Mouse (Mus musculus): ENCODE results near the gene Nfic. TPM values are rescaled to one million over a fixed set of nuclear protein-coding genes. Genes with fewer than 3 reads are reported as not detected.

Nfic gene
- polyA plus RNA-seq, 1 experiment from 2014 or later, result 21.1 TPM

DNA sequence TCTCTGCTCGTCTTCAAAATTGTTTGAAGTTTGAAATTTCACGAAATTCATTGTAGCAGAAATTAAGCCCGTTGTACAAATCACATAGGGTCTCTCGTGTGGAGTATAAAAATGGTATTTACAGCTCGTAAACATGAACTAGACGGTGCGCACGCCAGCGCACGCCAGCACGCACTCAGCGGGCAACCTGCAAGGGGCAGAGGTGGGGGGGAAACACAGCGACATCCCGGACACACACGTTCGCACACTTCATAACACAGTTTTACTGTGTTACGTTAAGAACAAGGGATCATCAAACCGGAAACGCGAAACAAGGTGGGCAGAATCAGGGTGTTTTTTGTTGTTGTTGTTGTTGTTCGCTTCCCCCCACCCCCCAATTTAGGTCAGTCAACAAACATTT, 4.0 kb upstream of the Nfic start:
- peaks cover 80% of the 10 kb centered on the region for H3K27me3 ChIP-seq (ENCODE audit: insufficient read depth, low read length)
- WGBS (ENCODE audit: insufficient replicate concordance), result 62% methylated on average over 21 of the region's 21 CpGs
- no peak for TF ChIP-seq EP300 (IDR thresholded peaks at IDR 0.05; ENCODE audit: low read depth)
- no peak for TF ChIP-seq CTCF (IDR thresholded peaks at IDR 0.05; ENCODE audit: low read depth)

DNA sequence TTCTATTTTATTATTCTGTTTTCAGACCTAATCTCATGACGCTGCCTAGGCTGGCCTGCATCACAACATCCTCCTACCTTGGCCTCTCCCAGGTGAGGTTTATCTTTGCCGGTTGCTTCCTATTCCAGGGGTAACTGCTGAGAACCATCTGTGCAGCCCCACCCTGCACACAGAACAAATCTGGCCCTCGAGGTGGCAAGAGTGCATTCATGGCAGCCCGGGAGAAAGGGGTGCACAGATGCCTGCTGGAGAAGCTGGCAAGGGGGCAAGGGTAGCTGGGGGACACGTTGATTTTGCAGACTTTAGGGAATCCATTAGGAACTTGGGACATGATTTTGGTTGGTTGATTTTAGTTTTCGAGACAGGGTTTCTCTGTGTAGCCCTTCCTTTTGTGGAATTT, 2.8 kb upstream of the Nfic start:
- DNase-seq, result no peak
- H3K9me3 ChIP-seq (ENCODE audit: low read length), result no peaks in the 10 kb centered on the region
- WGBS (ENCODE audit: insufficient replicate concordance), result 66% methylated on average over 6 of the region's 6 CpGs
- no peak overlapping the region for H3K27ac ChIP-seq (ENCODE audit: low read depth)
- H3K27me3 ChIP-seq (ENCODE audit: insufficient read depth, low read length), result peaks cover 78% of the 10 kb centered on the region
- no peak overlapping the region for H3K9ac ChIP-seq (replicated peaks)
- H3K4me1 ChIP-seq (ENCODE audit: insufficient read depth), result peaks cover 4% of the 10 kb centered on the region; the same call in 1 of the 2 replicates
- no peak overlapping the region for H3K4me2 ChIP-seq (ENCODE audit: low read depth, low read length)
- H3K4me3 ChIP-seq (ENCODE audit: low read depth, low read length), result no peak overlapping the region
- ATAC-seq, result no peak
- H3K36me3 ChIP-seq (replicated peaks; ENCODE audit: insufficient read depth, low read length), result no peaks in the 10 kb centered on the region
- TF ChIP-seq CTCF (IDR thresholded peaks at IDR 0.05; ENCODE audit: low read depth), result no peak
- no peak for TF ChIP-seq EP300 (IDR thresholded peaks at IDR 0.05; ENCODE audit: low read depth)

More for the DNA sequence above, 4.0 kb upstream of the Nfic start:
- no peaks in the 10 kb centered on the region for H3K36me3 ChIP-seq (replicated peaks; ENCODE audit: insufficient read depth, low read length)
- no peak overlapping the region for H3K9ac ChIP-seq (replicated peaks)
- H3K27ac ChIP-seq (ENCODE audit: low read depth), result no peak overlapping the region
- no peak overlapping the region for H3K4me2 ChIP-seq (ENCODE audit: low read depth, low read length)
- no peak for DNase-seq
- H3K4me3 ChIP-seq (ENCODE audit: low read depth, low read length), result no peak overlapping the region
- no peak for ATAC-seq
- peaks cover 10% of the 10 kb centered on the region for H3K4me1 ChIP-seq (ENCODE audit: insufficient read depth)
- H3K9me3 ChIP-seq (ENCODE audit: low read length), result no peaks in the 10 kb centered on the region

- peaks cover 78% of the 10 kb centered on the region for H3K27me3 ChIP-seq (ENCODE audit: insufficient read depth, low read length)
- 79% methylated on average over 8 of the region's 8 CpGs for WGBS (ENCODE audit: insufficient replicate concordance)
- DNase-seq, result no peak
These were observed 2.2 kb upstream of the Nfic start for GRCm38 (mm10) chr10:81457624-81458023.

DNA sequence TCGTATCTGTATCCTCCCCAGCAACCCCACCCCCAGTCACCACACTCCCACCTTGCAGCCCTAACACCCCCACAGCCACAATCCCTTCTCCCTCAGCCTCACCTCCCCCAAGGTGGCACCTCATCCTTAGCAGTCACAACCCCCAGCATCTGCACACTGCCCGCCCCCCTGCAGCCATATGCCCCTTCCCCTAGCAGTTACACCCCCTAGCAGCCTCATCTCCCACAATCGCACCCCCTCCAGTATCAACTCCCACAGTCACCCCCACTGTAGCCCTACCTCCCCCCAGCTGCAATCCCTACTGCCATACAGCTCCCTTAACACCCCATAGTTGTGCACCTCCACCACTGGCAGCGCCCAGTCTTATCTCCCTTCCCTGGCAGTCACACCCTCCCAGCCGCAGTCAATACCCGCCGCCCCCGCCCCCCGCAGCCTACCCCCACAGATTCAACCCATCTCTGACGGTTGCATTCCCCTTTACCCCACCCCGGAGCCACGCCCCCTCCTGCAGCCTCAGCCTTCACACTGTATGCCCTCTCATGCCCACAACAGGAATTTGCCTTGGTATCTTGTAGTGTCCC, 1.6 kb upstream of the Nfic start:
- H3K4me2 ChIP-seq (ENCODE audit: low read depth, low read length), result no peak overlapping the region
- H3K4me1 ChIP-seq (ENCODE audit: insufficient read depth), result peaks cover 3% of the 10 kb centered on the region; the same call in 1 of the 2 replicates
- H3K27ac ChIP-seq (ENCODE audit: low read depth), result no peak overlapping the region
- no peak overlapping the region for H3K4me3 ChIP-seq (ENCODE audit: low read depth, low read length)
- DNase-seq (peak; percentile 20), ATAC-seq (no peak)
- H3K9ac ChIP-seq (replicated peaks), result no peak overlapping the region
- TF ChIP-seq CTCF (IDR thresholded peaks at IDR 0.05; ENCODE audit: low read depth), result no peak
- no peak for TF ChIP-seq EP300 (IDR thresholded peaks at IDR 0.05; ENCODE audit: low read depth)
- no peaks in the 10 kb centered on the region for H3K36me3 ChIP-seq (replicated peaks; ENCODE audit: insufficient read depth, low read length)
- 52% methylated on average over 12 of the region's 12 CpGs for WGBS (ENCODE audit: insufficient replicate concordance)
- peaks cover 78% of the 10 kb centered on the region for H3K27me3 ChIP-seq (ENCODE audit: insufficient read depth, low read length)
- H3K9me3 ChIP-seq (ENCODE audit: low read length), result no peaks in the 10 kb centered on the region

More at GRCm38 (mm10) chr10:81457624-81458023, 2.2 kb upstream of the Nfic start:
- H3K36me3 ChIP-seq (replicated peaks; ENCODE audit: insufficient read depth, low read length), result no peaks in the 10 kb centered on the region
- H3K27ac ChIP-seq (ENCODE audit: low read depth), result no peak overlapping the region
- no peak overlapping the region for H3K4me2 ChIP-seq (ENCODE audit: low read depth, low read length)
- no peak for TF ChIP-seq EP300 (IDR thresholded peaks at IDR 0.05; ENCODE audit: low read depth)
- H3K4me1 ChIP-seq (ENCODE audit: insufficient read depth), result peaks cover 4% of the 10 kb centered on the region; the same call in 1 of the 2 replicates
- H3K9me3 ChIP-seq (ENCODE audit: low read length), result no peaks in the 10 kb centered on the region
- no peak overlapping the region for H3K4me3 ChIP-seq (ENCODE audit: low read depth, low read length)
- no peak for ATAC-seq
- no peak overlapping the region for H3K9ac ChIP-seq (replicated peaks)

GRCm38 (mm10) chr10:81454106-81454505, 1.3 kb downstream of the Nfic start:
- Histone ChIP-seq H3K9ac (replicated peaks) (no peak overlapping the region), H3K27ac (ENCODE audit: low read depth) (no peak overlapping the region), H3K27me3 (ENCODE audit: insufficient read depth, low read length) (peaks cover 65% of the 10 kb centered on the region), H3K9me3 (ENCODE audit: low read length) (no peaks in the 10 kb centered on the region), H3K4me2 (ENCODE audit: low read depth, low read length) (no peak overlapping the region), H3K4me3 (ENCODE audit: low read depth, low read length) (no peak overlapping the region), H3K4me1 (ENCODE audit: insufficient read depth) (no peaks in the 10 kb centered on the region), H3K36me3 (replicated peaks; ENCODE audit: insufficient read depth, low read length) (no peaks in the 10 kb centered on the region)
- WGBS (ENCODE audit: insufficient replicate concordance), result 48% methylated on average over 2 of the region's 2 CpGs
- no peak for ATAC-seq
- TF ChIP-seq CTCF (IDR thresholded peaks at IDR 0.05; ENCODE audit: low read depth) (no peak), EP300 (IDR thresholded peaks at IDR 0.05; ENCODE audit: low read depth) (no peak)
- no peak for DNase-seq

DNA sequence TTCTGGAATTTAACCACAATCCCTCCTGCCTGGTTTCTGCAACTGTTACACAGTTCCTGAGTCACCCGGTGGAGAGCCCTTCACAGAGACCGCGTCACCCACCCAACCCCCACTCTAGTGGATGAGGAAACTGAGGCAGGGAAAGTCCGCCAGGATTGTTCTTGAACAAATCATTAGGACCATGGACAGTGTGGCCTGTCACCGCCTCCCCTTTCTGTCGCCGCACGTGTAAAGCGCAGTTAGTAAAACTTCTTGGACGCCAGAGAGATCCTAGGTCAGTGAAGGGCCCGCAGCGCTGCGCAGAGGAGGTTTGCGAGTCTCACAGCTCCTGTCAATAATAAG, 2.5 kb downstream of the Nfic start:
- peaks cover 60% of the 10 kb centered on the region for H3K27me3 ChIP-seq (ENCODE audit: insufficient read depth, low read length)
- no peaks in the 10 kb centered on the region for H3K4me1 ChIP-seq (ENCODE audit: insufficient read depth)
- ATAC-seq, result no peak

More for the DNA sequence above, 2.5 kb downstream of the Nfic start:
- H3K27ac ChIP-seq (ENCODE audit: low read depth), result no peak overlapping the region
- no peak for TF ChIP-seq EP300 (IDR thresholded peaks at IDR 0.05; ENCODE audit: low read depth)
- TF ChIP-seq CTCF (IDR thresholded peaks at IDR 0.05; ENCODE audit: low read depth), result no peak
- H3K9me3 ChIP-seq (ENCODE audit: low read length), result no peaks in the 10 kb centered on the region
- no peak overlapping the region for H3K4me3 ChIP-seq (ENCODE audit: low read depth, low read length)
- 2% methylated on average over 14 of the region's 14 CpGs for WGBS (ENCODE audit: insufficient replicate concordance)
- H3K9ac ChIP-seq (replicated peaks), result no peak overlapping the region
- no peaks in the 10 kb centered on the region for H3K36me3 ChIP-seq (replicated peaks; ENCODE audit: insufficient read depth, low read length)
- DNase-seq, result peak; percentile 14
- H3K4me2 ChIP-seq (ENCODE audit: low read depth, low read length), result no peak overlapping the region

Measured in liver, postnatal 0 days (tissue).